Mouse (Mus musculus): ENCODE measurements at regions not wholly inside any gene's neighbourhood (a gene's known extent, or its start where the extent isn't known, plus 50 kb on each side); places are given as distances from the start of the nearest gene placed in this dataset.

DNA sequence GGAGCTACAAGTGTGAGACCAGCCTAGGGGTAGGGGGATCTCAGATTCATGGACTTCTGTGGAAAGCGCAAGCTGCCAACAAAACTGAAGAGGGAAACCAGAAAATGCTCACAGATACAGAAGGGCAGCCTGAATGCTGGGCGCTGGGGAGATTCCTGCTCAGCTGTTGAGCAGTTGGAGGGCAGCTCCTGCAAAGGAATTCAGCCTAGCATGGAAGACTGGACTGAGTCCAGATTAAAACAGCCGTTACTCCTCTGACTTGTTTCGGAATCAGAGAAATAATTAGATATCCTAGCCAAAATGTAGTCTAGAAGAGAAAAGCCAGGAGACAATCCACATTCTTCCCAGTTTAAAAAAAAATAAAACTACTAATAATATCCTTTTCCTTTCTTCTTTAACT is 83.7 kb downstream of the Asb9 start:
- peak in 1 of 2 experiments; percentile 1 for DNase-seq

Data from kidney, postnatal 25 days (tissue).